Mouse (Mus musculus) layer of hippocampus, adult 9-10 months (tissue): Measurements from ENCODE around the gene Ube2d1.

ENCODE experiments used
- DNase-seq: peaks from one replicate; pipeline ENCODE4 v3.0.0; 2022; ENCODE audit warnings: low spot score

Ube2d1 gene

GRCm38 (mm10) chr10:71285126-71285580 lies at the start of gene Ube2d1:
TSS of gene Ube2d1 (minus strand) at chr10:71285262.
- DNase-seq: no peak

- DNase-seq: no peak
These were observed 47.8 kb upstream of the Ube2d1 start for GRCm38 (mm10) chr10:71332859-71333258.

GRCm38 (mm10) chr10:71332376-71332775 lies 47.3 kb upstream of the Ube2d1 start:
- DNase-seq: no peak

GRCm38 (mm10) chr10:71331908-71332307 lies 46.8 kb upstream of the Ube2d1 start:
- no peak for DNase-seq

- DNase-seq: no peak
These were observed 45.0 kb upstream of the Ube2d1 start for GRCm38 (mm10) chr10:71330070-71330469.

GRCm38 (mm10) chr10:71329295-71329694 lies 44.2 kb upstream of the Ube2d1 start:
- no peak for DNase-seq

GRCm38 (mm10) chr10:71328870-71329269 lies 43.8 kb upstream of the Ube2d1 start:
- DNase-seq: no peak

GRCm38 (mm10) chr10:71328382-71328781 lies 43.3 kb upstream of the Ube2d1 start:
- DNase-seq: no peak

GRCm38 (mm10) chr10:71327386-71327785 lies 42.3 kb upstream of the Ube2d1 start:
- no peak for DNase-seq

- peak; percentile 74 for DNase-seq
These were observed 41.7 kb upstream of the Ube2d1 start for GRCm38 (mm10) chr10:71326789-71327188.

GRCm38 (mm10) chr10:71326123-71326522 lies 41.1 kb upstream of the Ube2d1 start:
- DNase-seq: no peak

- no peak for DNase-seq
These were observed 38.6 kb upstream of the Ube2d1 start for GRCm38 (mm10) chr10:71323669-71324068.

- no peak for DNase-seq
These were observed 31.4 kb upstream of the Ube2d1 start for GRCm38 (mm10) chr10:71316497-71316896.

- DNase-seq: no peak
These were observed 31.0 kb upstream of the Ube2d1 start for GRCm38 (mm10) chr10:71316056-71316455.

- no peak for DNase-seq
These were observed 29.5 kb upstream of the Ube2d1 start for GRCm38 (mm10) chr10:71314596-71314995.

GRCm38 (mm10) chr10:71310288-71310687 lies 25.2 kb upstream of the Ube2d1 start:
- no peak for DNase-seq

- DNase-seq: no peak
These were observed 23.1 kb upstream of the Ube2d1 start for GRCm38 (mm10) chr10:71308199-71308598.

- no peak for DNase-seq
These were observed 21.7 kb upstream of the Ube2d1 start for GRCm38 (mm10) chr10:71306759-71307158.

- no peak for DNase-seq
These were observed 21.1 kb upstream of the Ube2d1 start for GRCm38 (mm10) chr10:71306190-71306589.

GRCm38 (mm10) chr10:71302490-71302889 lies 17.4 kb upstream of the Ube2d1 start:
- DNase-seq: no peak

GRCm38 (mm10) chr10:71300161-71300560 lies 15.1 kb upstream of the Ube2d1 start:
- no peak for DNase-seq

GRCm38 (mm10) chr10:71293245-71293644 lies 8.2 kb upstream of the Ube2d1 start:
- DNase-seq: no peak

GRCm38 (mm10) chr10:71292254-71292653 lies 7.2 kb upstream of the Ube2d1 start:
- no peak for DNase-seq

- DNase-seq: no peak
These were observed 6.7 kb upstream of the Ube2d1 start for GRCm38 (mm10) chr10:71291801-71292200.

- no peak for DNase-seq
These were observed 6.2 kb upstream of the Ube2d1 start for GRCm38 (mm10) chr10:71291179-71291661.
